Comparison of ENCODE assay signal across 19 mouse cellular contexts in the genomic region with DNA sequence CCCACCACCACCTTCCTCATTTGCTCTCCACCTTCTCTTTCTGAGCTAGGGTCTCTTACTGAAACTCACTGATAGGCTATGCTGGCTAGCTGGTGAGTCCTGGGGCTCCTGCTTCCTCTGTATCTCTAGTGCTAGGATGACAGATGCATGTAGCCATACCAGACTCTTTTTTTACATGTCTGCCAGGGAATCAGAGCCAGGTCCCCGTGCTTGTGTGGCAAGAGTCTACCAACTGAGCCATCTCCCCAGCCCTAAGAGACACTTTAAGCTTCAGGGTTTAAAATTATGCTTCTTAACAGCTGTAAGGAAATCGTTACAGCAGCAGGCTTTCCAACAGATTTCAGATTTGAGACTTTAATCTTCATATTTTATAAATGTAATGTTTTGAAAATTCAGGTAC. TPM values are rescaled to one million over a fixed set of nuclear protein-coding genes. Genes with fewer than 3 reads are reported as not detected.
DNase-seq lines count a peak whose midpoint lies in the region; TF ChIP-seq lines count a peak whose summit lies in the region.
"Had no signal": no experiment of that assay in that cellular context is flagged by ENCODE, and none has a peak within 500 bp of the region (broad histone marks: within the 10 kb centered on the region; RNA-seq: fewer than 3 reads in every experiment).

No protein-coding gene starts in this region.

- H3K4me3 ChIP-seq in layer of hippocampus, adult 2 months = no peak overlapping the region
- no peak overlapping the region for H3K4me3 ChIP-seq in cortical plate, adult 2 months (ENCODE audit: insufficient read depth, low read length)
- H3K4me3 ChIP-seq: embryonic facial prominence, embryonic 10.5 days; embryonic facial prominence, embryonic 12.5 days; forebrain, embryonic 13.5 days; forebrain, embryonic 15.5 days had no signal

- H3K4me1 ChIP-seq in cortical plate, adult 2 months (ENCODE audit: control insufficient read depth, insufficient read depth, low read length) = no peaks in the 10 kb centered on the region
- H3K4me1 ChIP-seq: embryonic facial prominence, embryonic 10.5 days; embryonic facial prominence, embryonic 12.5 days; forebrain, embryonic 13.5 days; forebrain, embryonic 15.5 days had no signal

- no peak for TF ChIP-seq POLR2A in cortical plate, adult 2 months (IDR thresholded peaks at IDR 0.05; ENCODE audit: extremely low read depth, insufficient read depth, low read length)

- peak overlapping the region; percentile 57 for H3K27ac ChIP-seq in layer of hippocampus, adult 2 months
- peak overlapping the region; percentile 80 for H3K27ac ChIP-seq in cortical plate, adult 2 months (ENCODE audit: insufficient read depth, low read length)
- H3K27ac ChIP-seq: embryonic facial prominence, embryonic 10.5 days; embryonic facial prominence, embryonic 12.5 days; forebrain, embryonic 13.5 days; forebrain, embryonic 15.5 days had no signal

- DNase-seq in layer of hippocampus, adult 2 months (ENCODE audit: low spot score in 2 of 2) = no peak
- DNase-seq in layer of hippocampus, postnatal 14 days (ENCODE audit: low spot score in 2 of 2) = no peak
- DNase-seq in brain, adult 2 months (ENCODE audit: low read depth, low spot score) = peak; percentile 64
- no peak for DNase-seq in adrenal gland, postnatal 10 days
- DNase-seq: adrenal gland, adult 2 months; adrenal gland, postnatal 14 days; adrenal gland, postnatal 36 days; cerebellum, adult 11 months; cerebellum, adult 18-20 months; cerebellum, adult 8-10 months; cerebellum, adult 9-11 months; cerebellum, postnatal 14 days; cerebellum, postnatal 36 days; forebrain, postnatal 0 days had no signal

- TF ChIP-seq CTCF in layer of hippocampus, adult 2 months (conservative IDR thresholded peaks at IDR 0.05) = no peak
- no peak for TF ChIP-seq CTCF in cortical plate, adult 2 months (IDR thresholded peaks at IDR 0.05; ENCODE audit: extremely low read depth, insufficient read depth, low read length)

RNA-seq across cellular contexts. Expression of gene Setmar, which starts 9.1 kb away (rescaled TPM):
- total RNA-seq in layer of hippocampus, adult 2 months (2021) = 1 to 10 TPM; 7.6 to 9.0 TPM
- total RNA-seq in layer of hippocampus, postnatal 14 days (2021) = 1 to 10 TPM; 7.3 to 8.5 TPM
- polyA plus RNA-seq in cortical plate, adult 2 months (2012; rRNA removed) = 8.1 TPM in 2 replicates
- 1 to 10 TPM; 5.2 to 5.3 TPM for total RNA-seq in adrenal gland, postnatal 10 days (2021)
